Mouse (Mus musculus) liver, embryonic 14.5 days (tissue): ENCODE measurements at regions not wholly inside any gene's neighbourhood (a gene's known extent, or its start where the extent isn't known, plus 50 kb on each side); places are given as distances from the start of the nearest gene placed in this dataset.

Experiments
- ATAC-seq: fragments of 200-750 bp; cut with Nextera tagmentation; 2 replicates; pipeline ENCODE4 v1.8.0; 2017; ENCODE audit warnings: moderate number of reproducible peaks, mild to moderate bottlenecking, moderate library complexity; ENCODE audit not compliant: insufficient read depth
- DNase-seq, 3 experiments: peaks; one replicate each; pipeline ENCODE4 v3.0.0-alpha.2; 2012 to 2013; ENCODE audit warnings: low read depth in 3 of 3, low spot score in 3 of 3
- H3K27ac ChIP-seq: fragments of 300-500 bp; sonication (generic); 2 replicates; pipeline ENCODE4 v1.5.1; 2014; ENCODE audit warnings: moderate library complexity, mild to moderate bottlenecking, control low read depth, inconsistent platforms
- H3K27me3 ChIP-seq: fragments of 300-500 bp; sonication (generic); 2 replicates; pipeline ENCODE4 v1.6.1; 2014; ENCODE audit warnings: mild to moderate bottlenecking, low read length, moderate library complexity; ENCODE audit not compliant: control insufficient read depth, insufficient read depth
- H3K36me3 ChIP-seq: fragments of 300-500 bp; sonication (generic); replicated peaks from 2 replicates; pipeline ENCODE4 v1.6.1; 2014; ENCODE audit warnings: low read depth; ENCODE audit not compliant: control insufficient read depth, insufficient read depth
- H3K4me1 ChIP-seq, 2 experiments: fragments of 200-500 bp in 1 of 2; fragments of 300-500 bp in 1 of 2; sonication (generic) in 1 of 2; replicated peaks; 2 replicates each; pipeline ENCODE4 v1.6.1; 2012 to 2014; ENCODE audit warnings: antibody characterized with exemption in 1 of 2, inconsistent platforms in 1 of 2, low read length in 1 of 2; ENCODE audit not compliant: control insufficient read depth in 2 of 2, insufficient read depth in 2 of 2
- H3K4me2 ChIP-seq: fragments of 300-500 bp; sonication (generic); 2 replicates; pipeline ENCODE4 v1.6.1; 2014; ENCODE audit warnings: low read depth, mild to moderate bottlenecking, control low read depth, moderate library complexity
- H3K4me3 ChIP-seq, 2 experiments: fragments of 200-500 bp in 1 of 2; fragments of 300-500 bp in 1 of 2; sonication (generic) in 1 of 2; 2 replicates each; pipeline ENCODE4 v1.5.1; 2012 to 2014; ENCODE audit warnings: low read depth in 2 of 2, low read length in 2 of 2, mild to moderate bottlenecking in 2 of 2, control low read depth in 1 of 2, inconsistent platforms in 1 of 2, moderate library complexity in 1 of 2; ENCODE audit not compliant: insufficient read depth in 1 of 2
- H3K9ac ChIP-seq: fragments of 300-500 bp; sonication (generic); replicated peaks from 2 replicates; pipeline ENCODE4 v1.6.1; 2014; ENCODE audit warnings: mild to moderate bottlenecking, control low read depth, moderate library complexity
- H3K9me3 ChIP-seq: fragments of 300-500 bp; sonication (generic); 2 replicates; pipeline ENCODE4 v1.6.1; 2016; ENCODE audit warnings: low read length, mixed read lengths; ENCODE audit not compliant: control insufficient read depth
- CTCF ChIP-seq: IDR thresholded peaks from 2 replicates; pipeline ENCODE4 v1.5.1; 2016; ENCODE audit warnings: antibody characterized with exemption, low read depth, control low read depth
- EP300 ChIP-seq: IDR thresholded peaks from 2 replicates; pipeline ENCODE4 v1.6.1; 2016; ENCODE audit warnings: antibody characterized with exemption, low read depth
- WGBS: fragments of 180-500 bp; shearing (Covaris S2); extraction: QIAGEN DNeasy Blood & Tissue Kit; methylation state at CpG from one replicate; pipeline ENCODE4 v1.1.7; 2014; ENCODE audit not compliant: insufficient replicate concordance; 5-methylcytosine and 5-hydroxymethylcytosine counted together

- no peaks in the 10 kb centered on the region for H3K36me3 ChIP-seq
- no peak overlapping the region for H3K9ac ChIP-seq
- TF ChIP-seq EP300, result no peak
- TF ChIP-seq CTCF, result peak; percentile 46
- H3K9me3 ChIP-seq, result no peaks in the 10 kb centered on the region
- H3K4me2 ChIP-seq, result no peak overlapping the region
- H3K4me1 ChIP-seq, result no peaks in the 10 kb centered on the region
- no peak for ATAC-seq
- WGBS, result 65% methylated on average over 4 of the region's 4 CpGs
- H3K4me3 ChIP-seq, result no peak overlapping the region
- H3K27ac ChIP-seq, result no peak overlapping the region
- DNase-seq, result no peak
- no peaks in the 10 kb centered on the region for H3K27me3 ChIP-seq
Observed at GRCm38 (mm10) chr5:133027590-133027989, 484.4 kb upstream of the Auts2 start.

DNA sequence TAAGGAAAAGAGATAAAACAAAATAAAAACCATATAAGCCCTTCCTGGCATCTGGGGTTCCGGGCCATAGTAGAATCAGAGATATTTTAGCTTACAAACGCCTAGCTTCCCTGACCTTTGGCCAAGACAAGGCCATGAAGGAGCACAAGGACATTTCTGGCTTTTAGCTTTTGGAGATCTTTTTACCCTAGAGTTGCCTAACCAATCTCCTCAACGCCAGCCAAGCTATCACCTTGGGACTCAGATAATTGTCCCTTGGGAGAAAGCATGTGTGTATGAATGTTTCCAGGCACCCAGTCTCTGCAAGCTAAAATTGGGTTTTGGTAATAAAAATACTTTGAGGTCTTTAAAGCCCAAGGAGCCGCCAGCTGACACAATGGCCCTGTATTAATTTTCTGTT is 482.0 kb upstream of the Auts2 start:
- WGBS, result 61% methylated on average over 4 of the region's 4 CpGs
- ATAC-seq, result no peak
- no peak for TF ChIP-seq EP300
- TF ChIP-seq CTCF, result no peak
- Histone ChIP-seq H3K4me2 (no peak overlapping the region), H3K27ac (no peak overlapping the region), H3K9me3 (no peaks in the 10 kb centered on the region), H3K9ac (no peak overlapping the region), H3K27me3 (no peaks in the 10 kb centered on the region), H3K36me3 (no peaks in the 10 kb centered on the region), H3K4me3 (no peak overlapping the region), H3K4me1 (no peaks in the 10 kb centered on the region)
- DNase-seq, result no peak

DNA sequence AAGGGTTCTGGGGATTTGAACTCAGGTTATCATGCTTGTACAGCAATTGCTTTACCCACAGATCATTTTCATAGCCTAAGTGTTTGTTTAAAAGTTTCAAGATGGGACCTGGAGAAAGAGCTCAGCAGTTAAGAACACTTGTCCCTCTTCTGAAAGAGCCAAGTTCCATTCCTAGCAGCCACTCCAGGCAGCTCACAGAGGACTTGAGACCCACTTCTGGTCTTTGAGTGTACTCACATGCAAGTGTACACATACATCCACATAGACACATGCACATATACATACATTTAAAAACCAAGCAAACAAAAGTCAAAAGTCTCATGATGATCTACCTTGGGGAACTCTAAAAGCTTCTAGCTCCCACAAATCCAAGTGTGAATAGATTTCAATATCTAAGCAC is 477.7 kb upstream of the Auts2 start:
- no peaks in the 10 kb centered on the region for H3K27me3 ChIP-seq
- H3K4me1 ChIP-seq, result no peaks in the 10 kb centered on the region
- DNase-seq (no peak), ATAC-seq (no peak)
- no peaks in the 10 kb centered on the region for H3K9me3 ChIP-seq
- H3K4me2 ChIP-seq, result no peak overlapping the region
- no peak overlapping the region for H3K27ac ChIP-seq
- H3K4me3 ChIP-seq, result no peak overlapping the region
- H3K9ac ChIP-seq, result no peak overlapping the region
- H3K36me3 ChIP-seq, result no peaks in the 10 kb centered on the region
- TF ChIP-seq EP300 (no peak), CTCF (no peak)

DNA sequence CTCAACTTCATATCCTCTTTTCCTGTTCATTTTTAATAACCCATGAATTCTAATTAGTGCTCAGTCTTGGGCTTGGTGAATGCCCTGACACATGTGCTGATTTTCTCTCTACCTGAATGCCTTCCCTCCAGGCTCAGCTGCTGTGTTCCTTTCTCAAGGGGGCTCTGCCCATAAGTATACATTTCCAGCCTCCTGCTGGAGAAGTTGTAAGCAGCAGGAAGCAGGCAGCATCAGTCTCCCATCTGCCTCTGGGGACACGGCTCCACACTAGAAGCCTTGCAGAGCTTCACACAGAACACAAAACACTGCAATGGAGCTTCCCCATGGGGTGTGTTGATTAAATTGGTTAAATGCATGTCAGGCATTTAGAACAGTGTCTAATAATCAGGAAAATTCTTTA is 477.0 kb upstream of the Auts2 start:
- TF ChIP-seq CTCF (no peak), EP300 (no peak)
- H3K4me2 ChIP-seq, result no peak overlapping the region
- H3K4me1 ChIP-seq, result no peaks in the 10 kb centered on the region
- H3K4me3 ChIP-seq, result no peak overlapping the region
- DNase-seq (no peak), ATAC-seq (no peak)
- H3K27ac ChIP-seq, result no peak overlapping the region
- no peak overlapping the region for H3K9ac ChIP-seq
- H3K36me3 ChIP-seq, result no peaks in the 10 kb centered on the region
- 52% methylated on average over 1 of the region's 1 CpGs for WGBS
- H3K9me3 ChIP-seq, result no peaks in the 10 kb centered on the region
- no peaks in the 10 kb centered on the region for H3K27me3 ChIP-seq

GRCm38 (mm10) chr5:133010624-133011575 is 467.8 kb upstream of the Auts2 start:
- Histone ChIP-seq H3K4me3 (no peak overlapping the region), H3K4me2 (no peak overlapping the region), H3K36me3 (no peaks in the 10 kb centered on the region), H3K9me3 (no peaks in the 10 kb centered on the region), H3K27me3 (no peaks in the 10 kb centered on the region), H3K27ac (no peak overlapping the region), H3K4me1 (no peaks in the 10 kb centered on the region), H3K9ac (no peak overlapping the region)
- no peak for DNase-seq
- no peak for TF ChIP-seq CTCF
- no peak for TF ChIP-seq EP300
- 61% methylated on average over 14 of the region's 14 CpGs for WGBS
- no peak for ATAC-seq
